Mouse (Mus musculus) embryonic facial prominence, embryonic 15.5 days (tissue): ENCODE measurements around the gene Spef1. TPM values are rescaled to one million over a fixed set of nuclear protein-coding genes. Genes with fewer than 3 reads are reported as not detected.

ENCODE experiments used
- ATAC-seq: fragments of 200-750 bp; cut with Nextera tagmentation; 2 replicates; pipeline ENCODE4 v1.8.0; 2017; ENCODE audit warnings: low read depth, moderate TSS enrichment; ENCODE audit not compliant: insufficient number of reproducible peaks, low FRiP score, low TSS enrichment
- H3K27ac ChIP-seq: fragments of 300-500 bp; sonication (generic); replicated peaks from 2 replicates; pipeline ENCODE4 v1.5.1; 2015; ENCODE audit warnings: mild to moderate bottlenecking, inconsistent platforms
- H3K27me3 ChIP-seq: fragments of 300-500 bp; sonication (generic); 2 replicates; pipeline ENCODE4 v1.6.1; 2015; ENCODE audit warnings: inconsistent platforms
- H3K36me3 ChIP-seq: fragments of 300-500 bp; sonication (generic); 2 replicates; pipeline ENCODE4 v1.6.1; 2015; ENCODE audit warnings: mild to moderate bottlenecking, inconsistent platforms
- H3K4me1 ChIP-seq: fragments of 300-500 bp; sonication (generic); 2 replicates; pipeline ENCODE4 v1.6.1; 2015; ENCODE audit warnings: inconsistent platforms
- H3K4me2 ChIP-seq: fragments of 300-500 bp; sonication (generic); replicated peaks from 2 replicates; pipeline ENCODE4 v1.6.1; 2015; ENCODE audit warnings: mild to moderate bottlenecking, inconsistent platforms
- H3K4me3 ChIP-seq: fragments of 300-500 bp; sonication (generic); replicated peaks from 2 replicates; pipeline ENCODE4 v1.5.1; 2015; ENCODE audit warnings: mild to moderate bottlenecking, inconsistent platforms
- H3K9ac ChIP-seq: fragments of 300-500 bp; sonication (generic); 2 replicates; pipeline ENCODE4 v1.6.1; 2015; ENCODE audit warnings: inconsistent platforms
- H3K9me3 ChIP-seq: fragments of 300-500 bp; sonication (generic); replicated peaks from 2 replicates; pipeline ENCODE4 v1.6.1; 2016; ENCODE audit warnings: inconsistent platforms
- WGBS: fragments of 180-500 bp; shearing (Covaris S2); methylation state at CpG from one replicate; pipeline ENCODE4 v1.1.7; 2015; 5-methylcytosine and 5-hydroxymethylcytosine counted together
- polyA plus RNA-seq: library from polyadenylated mRNA; unstranded; fragments of >200 nt; fragmentation: Nextera tagmentation; extraction: Ambion mirVana; gene quantifications from 2 replicates; pipeline ENCODE4 v1.2.1, GENCODE M21; 2015

The Spef1 gene
- polyA plus RNA-seq, 1 experiment from 2014 or later: 15.2 TPM

DNA sequence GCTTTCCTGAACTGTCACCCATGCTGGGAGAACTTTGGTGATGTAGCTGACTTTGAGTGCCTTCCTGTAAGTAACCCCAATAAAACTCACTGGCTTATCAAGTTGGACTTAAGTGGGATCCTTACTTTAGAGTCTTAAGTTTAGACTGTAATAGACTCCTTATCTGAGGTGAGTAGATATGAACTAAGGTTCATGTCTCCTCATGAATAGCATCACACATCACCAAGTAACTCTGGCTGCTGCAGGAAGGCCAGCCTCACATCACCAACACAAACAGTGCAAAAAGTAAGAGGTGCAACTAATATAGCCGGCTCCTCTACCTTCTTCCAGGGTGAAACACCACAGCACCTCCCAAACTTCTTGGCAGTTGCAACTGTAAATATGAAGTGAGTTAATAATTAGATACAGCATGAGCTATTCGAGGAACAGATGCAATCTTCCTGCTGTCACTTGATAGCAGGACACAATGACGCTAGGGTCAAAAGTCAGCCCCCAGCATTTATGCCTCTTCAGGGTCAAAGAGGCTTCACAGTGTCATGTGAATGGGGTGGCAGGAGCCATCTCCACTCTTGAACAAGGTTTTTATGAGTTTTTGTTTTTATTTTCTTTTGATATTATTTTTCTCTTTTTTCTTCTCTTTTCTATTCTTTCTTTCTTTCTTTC, 34.9 kb upstream of the Spef1 start:
- 67% methylated on average over 3 of the region's 3 CpGs for WGBS
- no peaks in the 10 kb centered on the region for H3K36me3 ChIP-seq
- H3K27ac ChIP-seq: no peak overlapping the region
- H3K4me1 ChIP-seq: no peaks in the 10 kb centered on the region
- no peak overlapping the region for H3K4me3 ChIP-seq
- H3K4me2 ChIP-seq: no peak overlapping the region
- no peaks in the 10 kb centered on the region for H3K9me3 ChIP-seq
- H3K9ac ChIP-seq: no peak overlapping the region
- H3K27me3 ChIP-seq: no peaks in the 10 kb centered on the region
- no peak for ATAC-seq

- Histone ChIP-seq H3K9me3 (no peaks in the 10 kb centered on the region), H3K36me3 (no peaks in the 10 kb centered on the region), H3K4me1 (no peaks in the 10 kb centered on the region), H3K27me3 (no peaks in the 10 kb centered on the region), H3K9ac (no peak overlapping the region), H3K4me2 (no peak overlapping the region), H3K27ac (no peak overlapping the region), H3K4me3 (no peak overlapping the region)
- 74% methylated on average over 4 of the region's 4 CpGs for WGBS
- ATAC-seq: no peak
Observed at GRCm38 (mm10) chr2:131220030-131220429, 32.9 kb upstream of the Spef1 start.

- ATAC-seq: no peak
- Histone ChIP-seq H3K9ac (no peak overlapping the region), H3K4me1 (peaks cover 2% of the 10 kb centered on the region), H3K27me3 (no peaks in the 10 kb centered on the region), H3K27ac (no peak overlapping the region), H3K36me3 (peaks cover 11% of the 10 kb centered on the region), H3K4me2 (no peak overlapping the region), H3K9me3 (no peaks in the 10 kb centered on the region), H3K4me3 (no peak overlapping the region)
- WGBS: 83% methylated on average over 7 of the region's 7 CpGs
Observed at GRCm38 (mm10) chr2:131215941-131216858, 29.1 kb upstream of the Spef1 start.

DNA sequence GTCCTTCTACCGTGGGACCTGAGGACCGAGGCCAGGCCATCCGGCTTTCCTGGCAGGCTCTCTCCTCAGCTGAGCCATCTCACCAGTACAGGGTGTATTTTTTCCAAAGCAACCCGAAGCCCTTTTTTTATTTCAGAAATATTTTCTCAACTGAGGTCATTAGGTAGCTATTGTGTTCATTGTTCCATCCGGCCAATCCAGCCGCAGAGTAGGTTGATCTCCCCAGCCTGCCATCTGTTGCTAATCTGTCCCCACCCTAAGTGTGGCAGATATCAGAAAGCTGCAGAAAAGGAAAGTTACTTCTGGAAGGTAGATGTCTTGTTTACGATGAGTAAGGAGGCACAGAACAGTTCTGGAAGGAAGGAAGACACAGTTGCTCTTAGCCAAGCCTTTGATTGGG, 26.7 kb upstream of the Spef1 start:
- Histone ChIP-seq H3K27ac (no peak overlapping the region), H3K9me3 (no peaks in the 10 kb centered on the region), H3K4me3 (no peak overlapping the region), H3K27me3 (no peaks in the 10 kb centered on the region), H3K4me2 (no peak overlapping the region), H3K9ac (no peak overlapping the region), H3K4me1 (peaks cover 12% of the 10 kb centered on the region), H3K36me3 (peaks cover 11% of the 10 kb centered on the region)
- 82% methylated on average over 7 of the region's 7 CpGs for WGBS
- ATAC-seq: no peak

GRCm38 (mm10) chr2:131211026-131211615, 24.0 kb upstream of the Spef1 start:
- peaks cover 11% of the 10 kb centered on the region for H3K36me3 ChIP-seq
- H3K4me3 ChIP-seq: peak overlapping the region; percentile 64
- H3K27me3 ChIP-seq: no peaks in the 10 kb centered on the region
- peak overlapping the region; percentile 53 for H3K4me2 ChIP-seq
- ATAC-seq: no peak
- WGBS: 59% methylated on average over 9 of the region's 9 CpGs
- peak overlapping the region; percentile 92; the same call in 1 of the 2 replicates for H3K27ac ChIP-seq
- peak overlapping the region; percentile 78 for H3K9ac ChIP-seq
- no peaks in the 10 kb centered on the region for H3K9me3 ChIP-seq
- peaks cover 12% of the 10 kb centered on the region for H3K4me1 ChIP-seq

GRCm38 (mm10) chr2:131209969-131210792, 23.1 kb upstream of the Spef1 start:
- H3K4me1 ChIP-seq: peaks cover 16% of the 10 kb centered on the region
- peak overlapping the region; percentile 53 for H3K4me2 ChIP-seq
- H3K9ac ChIP-seq: peak overlapping the region; percentile 78
- no peaks in the 10 kb centered on the region for H3K27me3 ChIP-seq
- H3K36me3 ChIP-seq: peaks cover 11% of the 10 kb centered on the region
- peak; percentile 94 for ATAC-seq
- H3K4me3 ChIP-seq: peak overlapping the region; percentile 64
- WGBS: under 1% methylated on average over 50 of the region's 50 CpGs
- peak overlapping the region; percentile 92 for H3K27ac ChIP-seq
- H3K9me3 ChIP-seq: no peaks in the 10 kb centered on the region

GRCm38 (mm10) chr2:131209125-131209795, 22.2 kb upstream of the Spef1 start:
- Histone ChIP-seq H3K27ac (peak overlapping the region; percentile 92), H3K27me3 (no peaks in the 10 kb centered on the region), H3K4me1 (peaks cover 25% of the 10 kb centered on the region), H3K4me3 (peak overlapping the region; percentile 64; the same call in 1 of the 2 replicates), H3K36me3 (peaks cover 11% of the 10 kb centered on the region), H3K9me3 (no peaks in the 10 kb centered on the region), H3K4me2 (peak overlapping the region; percentile 53), H3K9ac (peak overlapping the region; percentile 78; the same call in 1 of the 2 replicates)
- no peak for ATAC-seq
- whole genome bisulfite sequencing: 67% methylated on average over 4 of the region's 4 CpGs

DNA sequence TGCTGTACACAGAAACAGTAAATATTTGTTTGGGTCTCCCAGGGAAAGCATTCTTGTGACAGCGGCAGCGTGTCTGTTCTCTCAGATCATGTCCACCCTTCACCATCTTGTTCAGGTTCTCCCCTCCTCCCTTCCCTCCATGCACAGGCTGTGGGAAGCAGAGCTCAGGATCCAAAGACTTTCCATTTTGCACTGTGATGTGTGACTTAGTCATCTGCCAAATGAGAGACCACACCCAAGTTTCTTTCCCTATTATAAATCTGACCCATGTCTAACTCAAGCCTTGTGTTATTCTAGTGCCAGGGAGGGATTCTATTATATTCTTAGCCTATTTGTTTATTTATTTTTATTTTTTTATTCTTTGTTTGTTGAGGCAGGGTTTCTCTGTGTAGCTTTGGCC, 21.3 kb upstream of the Spef1 start:
- no peak overlapping the region for H3K4me2 ChIP-seq
- ATAC-seq: no peak
- H3K27me3 ChIP-seq: no peaks in the 10 kb centered on the region
- H3K36me3 ChIP-seq: peaks cover 9% of the 10 kb centered on the region
- H3K27ac ChIP-seq: 0 out of 2 replicates have a peak overlapping the region, but pooled peaks have one; percentile 6
- H3K4me1 ChIP-seq: peaks cover 29% of the 10 kb centered on the region
- no peaks in the 10 kb centered on the region for H3K9me3 ChIP-seq
- no peak overlapping the region for H3K9ac ChIP-seq
- 73% methylated on average over 2 of the region's 2 CpGs for WGBS
- H3K4me3 ChIP-seq: no peak overlapping the region

- no peak for ATAC-seq
- H3K4me1 ChIP-seq: peaks cover 29% of the 10 kb centered on the region
- no peaks in the 10 kb centered on the region for H3K36me3 ChIP-seq
- H3K27ac ChIP-seq: no peak within 1 kb of the TSS
- H3K9me3 ChIP-seq: no peaks in the 10 kb centered on the region
- H3K27me3 ChIP-seq: no peaks in the 10 kb centered on the region
- no peak within 1 kb of the TSS for H3K4me3 ChIP-seq
- H3K9ac ChIP-seq: no peak within 1 kb of the TSS
- H3K4me2 ChIP-seq: no peak within 1 kb of the TSS
- 78% methylated on average over 4 of the region's 4 CpGs for WGBS
Observed at GRCm38 (mm10) chr2:131206778-131207177, 19.7 kb upstream of the Spef1 start, which contains the start of gene Ap5s1. Gene Ap5s1 (plus strand): TSS chr2:131207078.

GRCm38 (mm10) chr2:131205521-131206182, 18.6 kb upstream of the Spef1 start:
- Histone ChIP-seq H3K27me3 (no peaks in the 10 kb centered on the region), H3K4me2 (no peak overlapping the region), H3K27ac (peak overlapping the region; percentile 93; the same call in 1 of the 2 replicates), H3K9ac (no peak overlapping the region), H3K36me3 (0 out of 2 replicates have a peak, but pooled peaks cover 6% of the 10 kb centered on the region), H3K4me1 (peaks cover 24% of the 10 kb centered on the region), H3K4me3 (no peak overlapping the region), H3K9me3 (no peaks in the 10 kb centered on the region)
- ATAC-seq: no peak
- 83% methylated on average over 8 of the region's 8 CpGs for WGBS
